Mouse (Mus musculus) midbrain, embryonic 14.5 days (tissue): ENCODE results near the gene Irs3. TPM values are rescaled to one million over a fixed set of nuclear protein-coding genes. Genes with fewer than 3 reads are reported as not detected.

Experiments
- ATAC-seq: fragments of 200-750 bp; cut with Nextera tagmentation; 2 replicates; pipeline ENCODE4 v1.8.0; 2017; ENCODE audit warnings: moderate number of reproducible peaks, moderate library complexity; ENCODE audit not compliant: low FRiP score, low TSS enrichment
- DNase-seq: peaks from one replicate; pipeline ENCODE4 v3.0.0-alpha.2; 2015
- H3K27ac ChIP-seq: fragments of 300-500 bp; sonication (generic); replicated peaks from 2 replicates; pipeline ENCODE4 v1.5.1; 2014; ENCODE audit warnings: mild to moderate bottlenecking, low read depth, low read length, moderate library complexity
- H3K27me3 ChIP-seq: fragments of 300-500 bp; sonication (generic); 2 replicates; pipeline ENCODE4 v1.6.1; 2014; ENCODE audit warnings: low read length, control low read depth, mixed read lengths; ENCODE audit not compliant: control insufficient read depth, insufficient read depth
- H3K36me3 ChIP-seq: fragments of 300-500 bp; sonication (generic); 2 replicates; pipeline ENCODE4 v1.6.1; 2014; ENCODE audit warnings: low read length, control low read depth; ENCODE audit not compliant: control insufficient read depth, insufficient read depth
- H3K4me1 ChIP-seq: fragments of 300-500 bp; sonication (generic); 2 replicates; pipeline ENCODE4 v1.6.1; 2014; ENCODE audit warnings: mild to moderate bottlenecking, antibody characterized with exemption, low read length, control low read depth; ENCODE audit not compliant: control insufficient read depth, insufficient read depth
- H3K4me2 ChIP-seq: fragments of 300-500 bp; sonication (generic); 2 replicates; pipeline ENCODE4 v1.6.1; 2014; ENCODE audit warnings: mild to moderate bottlenecking, low read length, moderate library complexity
- H3K4me3 ChIP-seq: fragments of 300-500 bp; sonication (generic); replicated peaks from 2 replicates; pipeline ENCODE4 v1.5.1; 2014; ENCODE audit warnings: low read depth, low read length
- H3K9ac ChIP-seq: fragments of 300-500 bp; sonication (generic); replicated peaks from 2 replicates; pipeline ENCODE4 v1.6.1; 2014; ENCODE audit warnings: mild to moderate bottlenecking, low read length, moderate library complexity
- H3K9me3 ChIP-seq: fragments of 300-500 bp; sonication (generic); 2 replicates; pipeline ENCODE4 v1.6.1; 2016; ENCODE audit warnings: low read length, control low read depth, mixed read lengths; ENCODE audit not compliant: control insufficient read depth
- WGBS: fragments of 180-500 bp; shearing (Covaris S2); extraction: QIAGEN DNeasy Blood & Tissue Kit; methylation state at CpG from one replicate; pipeline ENCODE4 v1.1.7; 2014; 5-methylcytosine and 5-hydroxymethylcytosine counted together
- polyA plus RNA-seq: library from polyadenylated mRNA; unstranded; fragments of >200 nt; fragmentation: Nextera tagmentation; extraction: Ambion mirVana; gene quantifications from 2 replicates; pipeline ENCODE4 v1.2.1, GENCODE M21; 2014

Irs3 gene
- polyA plus RNA-seq, 1 experiment from 2014 or later, result not detected

- Histone ChIP-seq H3K9me3 (no peaks in the 10 kb centered on the region), H3K36me3 (peaks cover 10% of the 10 kb centered on the region), H3K9ac (no peak overlapping the region; the same call in 1 of the 2 replicates), H3K27me3 (no peaks in the 10 kb centered on the region), H3K4me2 (no peak overlapping the region), H3K4me3 (no peak overlapping the region), H3K27ac (peak overlapping the region; percentile 22; the same call in 1 of the 2 replicates), H3K4me1 (no peaks in the 10 kb centered on the region)
- 57% methylated on average over 9 of the region's 9 CpGs for WGBS
- ATAC-seq, result no peak
- no peak for DNase-seq
These were observed 26.1 kb upstream of the Irs3 start for GRCm38 (mm10) chr5:137671443-137672240.

- DNase-seq (no peak), ATAC-seq (no peak)
- H3K36me3 ChIP-seq, result peaks cover 22% of the 10 kb centered on the region
- no peaks in the 10 kb centered on the region for H3K4me1 ChIP-seq
- no peak overlapping the region for H3K4me2 ChIP-seq
- no peaks in the 10 kb centered on the region for H3K27me3 ChIP-seq
- WGBS, result 96% methylated on average over 1 of the region's 1 CpGs
- no peak overlapping the region for H3K27ac ChIP-seq
- H3K4me3 ChIP-seq, result no peak overlapping the region
- no peak overlapping the region for H3K9ac ChIP-seq
- no peaks in the 10 kb centered on the region for H3K9me3 ChIP-seq
These were observed 24.7 kb upstream of the Irs3 start for GRCm38 (mm10) chr5:137670240-137670639.

- Histone ChIP-seq H3K27ac (no peak overlapping the region), H3K4me2 (no peak overlapping the region), H3K4me1 (no peaks in the 10 kb centered on the region), H3K9me3 (no peaks in the 10 kb centered on the region), H3K27me3 (no peaks in the 10 kb centered on the region), H3K36me3 (peaks cover 28% of the 10 kb centered on the region), H3K9ac (no peak overlapping the region), H3K4me3 (no peak overlapping the region)
- 66% methylated on average over 10 of the region's 10 CpGs for WGBS
- DNase-seq (peak; percentile 24), ATAC-seq (no peak)
These were observed 23.5 kb upstream of the Irs3 start for GRCm38 (mm10) chr5:137668971-137669370.

DNA sequence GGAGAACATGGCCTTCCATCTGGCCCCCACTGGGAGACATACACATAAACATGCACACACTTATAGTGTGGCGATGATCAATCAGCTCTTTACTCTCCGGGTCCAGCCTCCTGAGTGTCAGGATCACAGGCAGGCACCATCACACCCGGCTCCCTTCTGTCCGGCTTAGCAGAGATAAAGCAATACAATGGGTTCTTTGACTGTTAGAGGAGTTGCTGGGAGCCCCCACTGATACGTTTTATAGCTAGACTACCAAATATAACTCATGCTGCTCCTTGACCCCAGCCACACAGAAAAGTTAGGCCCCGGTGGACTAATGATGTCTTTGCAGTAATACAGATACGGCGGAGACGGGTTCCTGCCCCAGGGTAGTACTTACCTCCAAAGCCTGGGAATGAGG lies 17.5 kb upstream of the Irs3 start:
- WGBS, result 81% methylated on average over 9 of the region's 9 CpGs
- H3K9me3 ChIP-seq, result no peaks in the 10 kb centered on the region
- no peaks in the 10 kb centered on the region for H3K4me1 ChIP-seq
- H3K4me2 ChIP-seq, result no peak overlapping the region
- no peak overlapping the region for H3K9ac ChIP-seq
- H3K36me3 ChIP-seq, result peaks cover 69% of the 10 kb centered on the region
- ATAC-seq, result no peak
- no peak overlapping the region for H3K4me3 ChIP-seq
- H3K27ac ChIP-seq, result no peak overlapping the region
- DNase-seq, result no peak
- no peaks in the 10 kb centered on the region for H3K27me3 ChIP-seq

GRCm38 (mm10) chr5:137660064-137660688 lies 14.7 kb upstream of the Irs3 start:
- H3K4me1 ChIP-seq, result no peaks in the 10 kb centered on the region
- H3K4me2 ChIP-seq, result no peak overlapping the region
- no peak overlapping the region for H3K4me3 ChIP-seq
- no peak for DNase-seq
- WGBS, result 94% methylated on average over 6 of the region's 6 CpGs
- H3K9me3 ChIP-seq, result no peaks in the 10 kb centered on the region
- no peak for ATAC-seq
- H3K36me3 ChIP-seq, result peaks cover 46% of the 10 kb centered on the region
- no peaks in the 10 kb centered on the region for H3K27me3 ChIP-seq
- H3K9ac ChIP-seq, result no peak overlapping the region
- H3K27ac ChIP-seq, result no peak overlapping the region

DNA sequence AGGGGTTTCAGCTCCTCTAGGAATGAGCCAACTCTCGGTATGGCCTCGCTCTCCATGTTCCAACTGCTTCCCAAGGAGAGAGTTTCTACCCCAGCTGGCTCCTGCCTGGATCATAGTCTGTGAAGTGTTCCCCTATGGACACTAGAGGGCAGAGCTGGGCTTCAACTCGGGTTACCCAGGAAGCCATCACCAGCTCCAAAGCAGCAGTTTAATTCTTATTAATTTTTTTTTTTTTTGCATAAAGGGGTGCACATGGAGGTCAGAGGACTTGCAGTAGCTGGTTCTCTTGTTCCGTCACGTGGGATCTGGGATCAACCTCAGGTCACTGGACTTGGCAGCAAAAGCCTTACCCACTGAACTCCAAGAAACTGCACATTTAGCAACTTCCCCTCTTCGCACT lies 11.5 kb upstream of the Irs3 start:
- Histone ChIP-seq H3K4me2 (no peak overlapping the region), H3K36me3 (peaks cover 41% of the 10 kb centered on the region), H3K27me3 (no peaks in the 10 kb centered on the region), H3K27ac (no peak overlapping the region), H3K9ac (no peak overlapping the region), H3K9me3 (no peaks in the 10 kb centered on the region), H3K4me3 (no peak overlapping the region), H3K4me1 (no peaks in the 10 kb centered on the region)
- 35% methylated on average over 6 of the region's 6 CpGs for WGBS
- peak; percentile 93 for DNase-seq
- no peak for ATAC-seq

- WGBS, result 77% methylated on average over 7 of the region's 7 CpGs
- no peaks in the 10 kb centered on the region for H3K27me3 ChIP-seq
- no peak overlapping the region for H3K4me2 ChIP-seq
- ATAC-seq (no peak), DNase-seq (no peak)
- peaks cover 31% of the 10 kb centered on the region for H3K36me3 ChIP-seq
- H3K4me3 ChIP-seq, result no peak overlapping the region
- peaks cover 9% of the 10 kb centered on the region for H3K4me1 ChIP-seq
- no peak overlapping the region for H3K27ac ChIP-seq
- no peaks in the 10 kb centered on the region for H3K9me3 ChIP-seq
- H3K9ac ChIP-seq, result no peak overlapping the region
These were observed 9.2 kb upstream of the Irs3 start for GRCm38 (mm10) chr5:137654746-137655145.

GRCm38 (mm10) chr5:137653366-137653765 lies 7.9 kb upstream of the Irs3 start:
- Histone ChIP-seq H3K27ac (no peak overlapping the region), H3K36me3 (peaks cover 27% of the 10 kb centered on the region), H3K4me1 (peaks cover 14% of the 10 kb centered on the region), H3K9me3 (no peaks in the 10 kb centered on the region), H3K4me3 (no peak overlapping the region), H3K9ac (no peak overlapping the region), H3K4me2 (no peak overlapping the region), H3K27me3 (no peaks in the 10 kb centered on the region)
- 95% methylated on average over 10 of the region's 10 CpGs for WGBS
- DNase-seq, result no peak
- ATAC-seq, result no peak

DNA sequence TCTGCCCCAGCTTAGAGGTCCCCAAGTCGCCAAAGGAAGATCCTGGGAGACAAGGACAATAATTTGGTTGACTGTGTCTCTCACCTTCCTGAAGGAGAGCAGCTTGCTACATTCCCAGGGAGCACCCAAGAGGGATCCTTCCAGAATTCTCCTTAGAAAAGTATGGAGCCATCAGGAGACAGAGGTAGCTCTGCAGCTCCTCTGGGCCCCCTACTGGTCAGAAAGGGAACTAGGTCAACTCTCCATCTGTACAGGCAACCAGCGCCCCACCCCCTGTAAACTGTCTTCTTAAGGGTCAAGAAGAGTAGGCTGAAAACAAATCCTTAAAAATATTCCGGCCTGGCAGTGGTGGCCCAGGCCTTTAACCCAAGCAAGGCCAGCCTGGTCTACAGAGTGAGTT lies 7.0 kb upstream of the Irs3 start:
- H3K9ac ChIP-seq, result no peak overlapping the region
- peak; percentile 87 for DNase-seq
- H3K4me2 ChIP-seq, result no peak overlapping the region
- peaks cover 14% of the 10 kb centered on the region for H3K4me1 ChIP-seq
- H3K27ac ChIP-seq, result no peak overlapping the region
- no peaks in the 10 kb centered on the region for H3K9me3 ChIP-seq
- no peak for ATAC-seq
- H3K36me3 ChIP-seq, result peaks cover 27% of the 10 kb centered on the region
- H3K4me3 ChIP-seq, result no peak overlapping the region
- 30% methylated on average over 3 of the region's 3 CpGs for WGBS
- H3K27me3 ChIP-seq, result no peaks in the 10 kb centered on the region
